Mouse (Mus musculus): ENCODE measurements around the gene Gm9736. TPM values are rescaled to one million over a fixed set of nuclear protein-coding genes. Genes with fewer than 3 reads are reported as not detected.
"Not testable (repeated sequence)": the region's sequence is repeated elsewhere in the genome, so short reads cannot be mapped to it uniquely, and the experiment has no call there.

The Gm9736 gene
- not detected in 2 replicates for polyA plus RNA-seq (2016; fragmentation: Nextera tagmentation; extraction: Ambion mirVana)

GRCm38 (mm10) chr10:77751254-77751653 is at the start of gene Gm9736:
TSS of gene Gm9736 (minus strand) at chr10:77751354.
- not testable (repeated sequence) for DNase-seq (ENCODE audit: low spot score); H3K27me3 ChIP-seq (ENCODE audit: insufficient read depth, poor library complexity, severe bottlenecking); H3K9me3 ChIP-seq; H3K4me3 ChIP-seq; H3K36me3 ChIP-seq; H3K4me1 ChIP-seq; H3K27ac ChIP-seq
- WGBS = 53% methylated on average over 1 of the region's 1 CpGs

- DNase-seq (ENCODE audit: low spot score) = no peak
- H3K27me3 ChIP-seq (ENCODE audit: insufficient read depth, poor library complexity, severe bottlenecking) = no peaks in the 10 kb centered on the region
- H3K4me3 ChIP-seq = no peak within 1 kb of the TSS
- H3K36me3 ChIP-seq = no peaks in the 10 kb centered on the region
- 58% methylated on average over 8 of the region's 8 CpGs for WGBS
- peak within 1 kb of the TSS; percentile 31; the same call in 1 of the 2 replicates for H3K27ac ChIP-seq
- H3K4me1 ChIP-seq = peaks cover 26% of the 10 kb centered on the region
- no peaks in the 10 kb centered on the region for H3K9me3 ChIP-seq
These were observed 47.9 kb upstream of the Gm9736 start, which contains the start of gene Gm19668 for GRCm38 (mm10) chr10:77798921-77799508. TSS of gene Gm19668 (minus strand) at chr10:77799133.

GRCm38 (mm10) chr10:77798164-77798920 is 47.2 kb upstream of the Gm9736 start:
- H3K9me3 ChIP-seq; H3K4me3 ChIP-seq; DNase-seq (ENCODE audit: low spot score); H3K36me3 ChIP-seq; H3K27me3 ChIP-seq (ENCODE audit: insufficient read depth, poor library complexity, severe bottlenecking): not testable (repeated sequence)
- peak overlapping the region; percentile 31; the same call in 1 of the 2 replicates for H3K27ac ChIP-seq
- peaks cover 26% of the 10 kb centered on the region for H3K4me1 ChIP-seq
- 27% methylated on average over 3 of the region's 3 CpGs for WGBS

GRCm38 (mm10) chr10:77797677-77798076 is 46.5 kb upstream of the Gm9736 start:
- Histone ChIP-seq H3K27me3 (ENCODE audit: insufficient read depth, poor library complexity, severe bottlenecking) (no peaks in the 10 kb centered on the region), H3K4me3 (no peak overlapping the region), H3K36me3 (no peaks in the 10 kb centered on the region), H3K4me1 (peaks cover 26% of the 10 kb centered on the region), H3K9me3 (no peaks in the 10 kb centered on the region), H3K27ac (peak overlapping the region; percentile 31; the same call in 1 of the 2 replicates)
- no peak for DNase-seq (ENCODE audit: low spot score)
- WGBS = 12% methylated on average over 3 of the region's 3 CpGs

- no peaks in the 10 kb centered on the region for H3K27me3 ChIP-seq (ENCODE audit: insufficient read depth, poor library complexity, severe bottlenecking)
- no peak for DNase-seq (ENCODE audit: low spot score)
These were observed 43.8 kb upstream of the Gm9736 start, which contains the start of gene Gm9639 for GRCm38 (mm10) chr10:77794976-77795375. TSS of gene Gm9639 (minus strand) at chr10:77795076.

GRCm38 (mm10) chr10:77788621-77789020 is 37.5 kb upstream of the Gm9736 start:
- WGBS = 75% methylated on average over 2 of the region's 2 CpGs
- Histone ChIP-seq H3K36me3 (no peaks in the 10 kb centered on the region), H3K4me1 (0 out of 2 replicates have a peak, but pooled peaks cover 3% of the 10 kb centered on the region), H3K27me3 (ENCODE audit: insufficient read depth, poor library complexity, severe bottlenecking) (no peaks in the 10 kb centered on the region), H3K9me3 (no peaks in the 10 kb centered on the region), H3K4me3 (no peak overlapping the region), H3K27ac (no peak overlapping the region)
- no peak for DNase-seq (ENCODE audit: low spot score)

More at GRCm38 (mm10) chr10:77794976-77795375, 43.8 kb upstream of the Gm9736 start, which contains the start of gene Gm9639:
- Histone ChIP-seq H3K27ac (no peak within 1 kb of the TSS), H3K4me1 (peaks cover 26% of the 10 kb centered on the region), H3K9me3 (no peaks in the 10 kb centered on the region), H3K4me3 (no peak within 1 kb of the TSS), H3K36me3 (no peaks in the 10 kb centered on the region)
- WGBS = 43% methylated on average over 2 of the region's 2 CpGs

- WGBS = 53% methylated on average over 1 of the region's 1 CpGs
- not testable (repeated sequence) for H3K36me3 ChIP-seq; H3K4me1 ChIP-seq; DNase-seq (ENCODE audit: low spot score); H3K27ac ChIP-seq; H3K9me3 ChIP-seq; H3K27me3 ChIP-seq (ENCODE audit: insufficient read depth, poor library complexity, severe bottlenecking); H3K4me3 ChIP-seq
These were observed 36.7 kb upstream of the Gm9736 start, which contains the start of gene Gm7137 for GRCm38 (mm10) chr10:77787876-77788275. TSS of gene Gm7137 (minus strand) at chr10:77788200.

GRCm38 (mm10) chr10:77783396-77783795 is 32.2 kb upstream of the Gm9736 start:
- H3K27ac ChIP-seq; H3K36me3 ChIP-seq; H3K9me3 ChIP-seq; H3K27me3 ChIP-seq (ENCODE audit: insufficient read depth, poor library complexity, severe bottlenecking); H3K4me3 ChIP-seq; H3K4me1 ChIP-seq; DNase-seq (ENCODE audit: low spot score): not testable (repeated sequence)
- WGBS = 71% methylated on average over 3 of the region's 3 CpGs

GRCm38 (mm10) chr10:77782442-77782841 is 31.3 kb upstream of the Gm9736 start, which contains the start of gene Gm3250:
TSS of gene Gm3250 (minus strand) at chr10:77782542.
- H3K4me3 ChIP-seq; DNase-seq (ENCODE audit: low spot score); H3K4me1 ChIP-seq; H3K27ac ChIP-seq; H3K9me3 ChIP-seq; H3K36me3 ChIP-seq; H3K27me3 ChIP-seq (ENCODE audit: insufficient read depth, poor library complexity, severe bottlenecking): not testable (repeated sequence)
- 33% methylated on average over 1 of the region's 1 CpGs for WGBS

- not testable (repeated sequence) for H3K27me3 ChIP-seq (ENCODE audit: insufficient read depth, poor library complexity, severe bottlenecking); DNase-seq (ENCODE audit: low spot score)
- 64% methylated on average over 1 of the region's 1 CpGs for WGBS
These were observed 25.7 kb upstream of the Gm9736 start, which contains the start of gene Gm7138 for GRCm38 (mm10) chr10:77776844-77777243. TSS of gene Gm7138 (minus strand) at chr10:77776944.

GRCm38 (mm10) chr10:77772142-77772541 is 21.0 kb upstream of the Gm9736 start:
- not testable (repeated sequence) for DNase-seq (ENCODE audit: low spot score); H3K4me1 ChIP-seq; H3K27me3 ChIP-seq (ENCODE audit: insufficient read depth, poor library complexity, severe bottlenecking); H3K4me3 ChIP-seq; H3K9me3 ChIP-seq; H3K36me3 ChIP-seq; H3K27ac ChIP-seq
- 69% methylated on average over 3 of the region's 3 CpGs for WGBS

More at GRCm38 (mm10) chr10:77776844-77777243, 25.7 kb upstream of the Gm9736 start, which contains the start of gene Gm7138:
- not testable (repeated sequence) for H3K4me3 ChIP-seq, H3K36me3 ChIP-seq, H3K27ac ChIP-seq, H3K4me1 ChIP-seq, H3K9me3 ChIP-seq

- DNase-seq (ENCODE audit: low spot score); H3K36me3 ChIP-seq; H3K27me3 ChIP-seq (ENCODE audit: insufficient read depth, poor library complexity, severe bottlenecking); H3K27ac ChIP-seq; H3K4me3 ChIP-seq; H3K4me1 ChIP-seq; H3K9me3 ChIP-seq: not testable (repeated sequence)
- 56% methylated on average over 1 of the region's 1 CpGs for WGBS
These were observed 20.1 kb upstream of the Gm9736 start, which contains the start of gene Gm3238 for GRCm38 (mm10) chr10:77771225-77771624. TSS of gene Gm3238 (minus strand) at chr10:77771325.

GRCm38 (mm10) chr10:77769727-77770126 is 18.6 kb upstream of the Gm9736 start:
- Histone ChIP-seq H3K4me3 (no peak overlapping the region), H3K27ac (no peak overlapping the region), H3K36me3 (no peaks in the 10 kb centered on the region), H3K27me3 (ENCODE audit: insufficient read depth, poor library complexity, severe bottlenecking) (no peaks in the 10 kb centered on the region), H3K9me3 (no peaks in the 10 kb centered on the region), H3K4me1 (no peaks in the 10 kb centered on the region)
- DNase-seq (ENCODE audit: low spot score) = no peak
- WGBS = 78% methylated on average over 1 of the region's 1 CpGs

Measured in heart, embryonic 10.5 days (tissue).